Mouse (Mus musculus) megakaryocyte, embryonic 14.5 days (primary cell): Measurements from ENCODE around the gene Mcts1. TPM values are rescaled to one million over a fixed set of nuclear protein-coding genes. Genes with fewer than 3 reads are reported as not detected.

Source experiments
- H3K27me3 ChIP-seq: replicated peaks from 2 replicates; pipeline ENCODE3; 2012; ENCODE audit warnings: inconsistent platforms
- H3K36me3 ChIP-seq: replicated peaks from 2 replicates; pipeline ENCODE3; 2012; ENCODE audit warnings: low read length, inconsistent platforms, mixed read lengths
- H3K4me1 ChIP-seq: 2 replicates; pipeline ENCODE4 v1.6.1; 2012; ENCODE audit warnings: inconsistent platforms
- H3K4me3 ChIP-seq: replicated peaks from 2 replicates; pipeline ENCODE3; 2012; ENCODE audit warnings: moderate library complexity, mild to moderate bottlenecking, inconsistent platforms
- H3K9me3 ChIP-seq: 2 replicates; pipeline ENCODE4 v1.6.1; 2012; ENCODE audit warnings: inconsistent platforms
- FLI1 ChIP-seq: IDR thresholded peaks from 2 replicates; pipeline ENCODE4 v1.6.1; 2012; ENCODE audit warnings: low read length, inconsistent platforms, mixed read lengths
- GATA1 ChIP-seq: IDR thresholded peaks from 3 replicates; pipeline ENCODE4 v1.6.1; 2012; ENCODE audit warnings: mixed read lengths, low read length, inconsistent platforms, borderline replicate concordance
- polyA plus RNA-seq: library from polyadenylated mRNA; stranded (reverse); fragments of >175 nt; gene quantifications from 2 replicates; pipeline ENCODE4 v1.2.3, GENCODE M21; 2012; ENCODE audit warnings: low replicate concordance; ENCODE audit not compliant: insufficient read depth

Mcts1 gene
- polyA plus RNA-seq = 0.57 TPM in 1 of 2 replicates, not detected in the other

- Histone ChIP-seq H3K36me3 (no peaks in the 10 kb centered on the region), H3K4me1 (no peaks in the 10 kb centered on the region), H3K27me3 (no peaks in the 10 kb centered on the region), H3K4me3 (peak within 1 kb of the TSS; percentile 91), H3K9me3 (no peaks in the 10 kb centered on the region)
- TF ChIP-seq GATA1 (no peak), FLI1 (no peak)
Measured at GRCm38 (mm10) chrX:38600177-38600994, at the start of gene Mcts1. Gene Mcts1, plus strand, starts transcription at chrX:38600578.

GRCm38 (mm10) chrX:38553255-38553654, 47.1 kb upstream of the Mcts1 start:
- H3K36me3 ChIP-seq = peaks cover 55% of the 10 kb centered on the region
- TF ChIP-seq FLI1 (no peak), GATA1 (no peak)
- no peaks in the 10 kb centered on the region for H3K27me3 ChIP-seq
- no peak overlapping the region for H3K4me3 ChIP-seq
- no peaks in the 10 kb centered on the region for H3K9me3 ChIP-seq
- H3K4me1 ChIP-seq = peaks cover 4% of the 10 kb centered on the region

GRCm38 (mm10) chrX:38563941-38564541, 36.3 kb upstream of the Mcts1 start:
- H3K36me3 ChIP-seq = peaks cover 21% of the 10 kb centered on the region
- no peak for TF ChIP-seq GATA1
- no peaks in the 10 kb centered on the region for H3K27me3 ChIP-seq

GRCm38 (mm10) chrX:38564542-38565175, 35.7 kb upstream of the Mcts1 start:
- Histone ChIP-seq H3K36me3 (peaks cover 20% of the 10 kb centered on the region), H3K4me3 (peak overlapping the region; percentile 94), H3K27me3 (no peaks in the 10 kb centered on the region), H3K4me1 (peaks cover 5% of the 10 kb centered on the region; the same call in 1 of the 2 replicates), H3K9me3 (no peaks in the 10 kb centered on the region)
- TF ChIP-seq FLI1 = no peak
- TF ChIP-seq GATA1 = no peak

More at GRCm38 (mm10) chrX:38563941-38564541, 36.3 kb upstream of the Mcts1 start:
- peak overlapping the region; percentile 94 for H3K4me3 ChIP-seq
- peaks cover 5% of the 10 kb centered on the region; the same call in 1 of the 2 replicates for H3K4me1 ChIP-seq
- H3K9me3 ChIP-seq = no peaks in the 10 kb centered on the region

GRCm38 (mm10) chrX:38565176-38565542, 35.2 kb upstream of the Mcts1 start:
- no peak for TF ChIP-seq GATA1
- no peak for TF ChIP-seq FLI1
- Histone ChIP-seq H3K4me1 (peaks cover 5% of the 10 kb centered on the region; the same call in 1 of the 2 replicates), H3K9me3 (no peaks in the 10 kb centered on the region), H3K4me3 (peak overlapping the region; percentile 94), H3K27me3 (no peaks in the 10 kb centered on the region), H3K36me3 (peaks cover 16% of the 10 kb centered on the region)

- Histone ChIP-seq H3K4me1 (peaks cover 14% of the 10 kb centered on the region; the same call in 1 of the 2 replicates), H3K9me3 (no peaks in the 10 kb centered on the region), H3K36me3 (peaks cover 3% of the 10 kb centered on the region), H3K27me3 (no peaks in the 10 kb centered on the region), H3K4me3 (no peak overlapping the region)
- no peak for TF ChIP-seq FLI1
- TF ChIP-seq GATA1 = no peak
Measured at GRCm38 (mm10) chrX:38566521-38567205, 33.7 kb upstream of the Mcts1 start.

- no peak within 1 kb of the TSS for H3K4me3 ChIP-seq
- no peaks in the 10 kb centered on the region for H3K36me3 ChIP-seq
- no peaks in the 10 kb centered on the region for H3K9me3 ChIP-seq
- no peaks in the 10 kb centered on the region for H3K27me3 ChIP-seq
- no peak for TF ChIP-seq FLI1
- no peak for TF ChIP-seq GATA1
- H3K4me1 ChIP-seq = peaks cover 15% of the 10 kb centered on the region
Measured at GRCm38 (mm10) chrX:38576078-38576477, 24.3 kb upstream of the Mcts1 start, which contains the start of gene Cul4b. Gene Cul4b, minus strand, starts transcription at chrX:38576196.

GRCm38 (mm10) chrX:38581140-38581539, 19.2 kb upstream of the Mcts1 start:
- TF ChIP-seq FLI1 = no peak
- TF ChIP-seq GATA1 = no peak
- H3K36me3 ChIP-seq = no peaks in the 10 kb centered on the region
- no peak overlapping the region for H3K4me3 ChIP-seq
- no peaks in the 10 kb centered on the region for H3K9me3 ChIP-seq
- H3K27me3 ChIP-seq = no peaks in the 10 kb centered on the region
- peaks cover 26% of the 10 kb centered on the region for H3K4me1 ChIP-seq

GRCm38 (mm10) chrX:38583261-38583660, 17.1 kb upstream of the Mcts1 start:
- Histone ChIP-seq H3K27me3 (no peaks in the 10 kb centered on the region), H3K9me3 (no peaks in the 10 kb centered on the region), H3K36me3 (no peaks in the 10 kb centered on the region), H3K4me1 (peaks cover 33% of the 10 kb centered on the region), H3K4me3 (no peak overlapping the region)
- TF ChIP-seq FLI1 (no peak), GATA1 (no peak)
